Mouse (Mus musculus) urinary bladder, postnatal 10 days (tissue): ENCODE data around the gene Cnmd.

ENCODE experiments used
- DNase-seq: peaks from one replicate; pipeline ENCODE4 v3.0.0; 2022; ENCODE audit warnings: low spot score

Cnmd gene

DNA sequence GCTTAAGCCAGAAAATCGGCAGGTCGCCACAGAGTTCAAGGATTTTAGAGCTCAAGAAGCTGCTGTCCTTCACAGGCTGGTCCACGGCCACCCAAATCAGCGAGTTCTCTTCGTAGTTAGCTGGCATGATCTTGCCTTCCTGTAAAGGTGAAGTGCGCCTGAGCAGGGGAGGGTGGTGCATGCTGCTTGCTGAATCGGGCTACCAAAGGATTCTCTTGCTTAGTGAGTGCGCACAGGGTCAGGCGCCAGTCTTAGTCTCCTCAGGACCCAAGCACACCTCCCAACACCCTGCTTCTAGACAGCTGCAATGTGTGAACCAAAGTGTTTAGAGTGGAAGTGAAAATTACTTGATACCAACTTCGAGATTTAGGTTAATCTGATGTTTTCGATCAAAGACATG, 16.6 kb downstream of the Cnmd start:
- no peak for DNase-seq

DNA sequence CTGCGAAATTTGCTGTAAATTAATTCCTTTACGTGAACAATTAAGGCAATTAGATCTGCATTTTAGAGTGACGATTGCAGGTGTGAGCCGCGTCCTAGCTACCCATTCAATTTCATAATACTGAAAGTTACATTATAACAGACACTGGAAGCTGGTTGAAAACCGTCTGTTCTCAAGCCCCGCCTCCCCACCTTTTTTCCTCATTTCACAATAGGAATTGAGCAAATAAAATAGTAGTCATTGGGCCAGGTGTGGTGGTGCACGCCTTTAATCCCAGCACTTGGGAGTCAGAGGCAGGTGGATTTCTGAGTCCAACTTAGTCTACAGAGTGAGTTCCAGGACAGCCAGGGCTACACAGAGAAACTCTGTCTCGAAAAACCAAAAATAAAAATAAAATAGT, 19.9 kb downstream of the Cnmd start:
- no peak for DNase-seq

DNA sequence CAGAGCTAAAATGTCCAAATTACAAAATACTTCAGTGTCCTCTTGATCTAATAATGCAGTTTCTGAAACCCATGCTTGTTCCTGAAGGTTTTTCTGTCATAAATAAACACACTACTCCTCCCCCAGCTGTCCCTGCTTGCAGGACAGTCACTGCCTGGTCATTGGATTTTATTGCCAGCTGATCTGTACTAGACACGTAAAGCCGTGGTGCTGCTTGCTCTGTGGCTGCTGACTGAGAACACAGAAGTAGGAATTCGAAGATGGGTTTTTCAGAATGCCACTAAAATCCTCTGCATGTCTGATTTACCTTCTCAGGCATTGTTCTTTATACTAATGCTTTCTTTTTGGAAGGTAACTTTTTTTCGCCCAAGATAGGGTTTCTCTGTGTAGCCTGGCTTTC, 25.2 kb downstream of the Cnmd start:
- DNase-seq = no peak

DNA sequence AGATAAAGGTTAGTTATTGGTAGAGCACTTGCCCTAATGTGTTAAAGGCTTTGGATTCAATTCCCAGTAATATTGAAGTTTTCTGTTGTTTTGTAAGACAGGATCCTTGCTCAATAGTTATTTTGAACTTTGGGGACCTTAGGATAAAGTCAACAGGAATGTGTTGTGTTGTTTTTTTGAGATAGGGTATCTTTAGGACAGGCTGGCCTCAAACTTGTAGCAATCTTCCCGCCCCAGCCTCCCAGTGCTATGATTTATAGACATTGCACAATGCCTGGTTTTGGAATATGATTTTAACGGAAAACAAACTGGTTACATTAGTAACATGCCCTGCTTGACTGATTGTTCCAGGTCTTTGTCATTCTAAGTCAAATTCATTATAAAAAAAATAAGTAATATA, 28.8 kb downstream of the Cnmd start:
- DNase-seq = no peak

DNA sequence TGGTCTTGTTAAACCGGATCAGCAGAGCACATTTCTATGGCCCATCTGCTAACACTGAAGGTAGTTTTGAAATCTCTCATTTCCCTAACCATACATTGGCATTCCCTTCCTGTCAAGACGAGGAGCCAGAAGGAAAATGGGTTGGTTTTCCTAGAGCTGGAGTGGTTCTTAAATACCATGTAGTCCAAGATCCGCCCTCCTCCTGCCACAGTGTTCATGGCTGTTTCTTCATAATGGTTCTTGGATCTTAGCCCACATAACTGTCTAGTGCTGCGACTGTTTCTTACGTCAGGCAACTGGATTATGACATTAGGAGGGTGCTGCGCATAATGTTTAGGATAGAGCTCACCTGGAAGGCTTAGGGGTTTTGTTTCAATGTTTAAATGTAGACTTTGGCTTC, 29.6 kb downstream of the Cnmd start:
- no peak for DNase-seq

DNA sequence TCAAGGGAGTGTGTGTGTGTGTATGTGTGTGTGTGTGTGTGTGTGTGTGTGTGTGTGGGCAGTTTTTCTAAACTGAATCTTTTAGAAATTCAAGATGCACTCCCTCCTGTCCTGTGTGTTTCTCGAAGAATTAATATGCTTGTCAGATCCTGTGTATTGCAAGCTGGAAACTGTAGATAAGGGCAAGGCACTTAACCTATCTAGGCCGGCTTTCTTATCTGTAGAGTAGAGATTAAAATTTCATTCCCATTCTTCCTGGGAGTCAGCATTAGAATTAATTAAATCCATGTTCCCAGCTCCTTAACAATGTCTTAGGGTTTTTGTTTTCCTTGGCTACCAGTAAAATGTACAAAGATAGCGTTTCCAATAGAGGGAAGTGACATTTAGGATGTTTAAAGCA, 40.8 kb downstream of the Cnmd start:
- DNase-seq = no peak

DNA sequence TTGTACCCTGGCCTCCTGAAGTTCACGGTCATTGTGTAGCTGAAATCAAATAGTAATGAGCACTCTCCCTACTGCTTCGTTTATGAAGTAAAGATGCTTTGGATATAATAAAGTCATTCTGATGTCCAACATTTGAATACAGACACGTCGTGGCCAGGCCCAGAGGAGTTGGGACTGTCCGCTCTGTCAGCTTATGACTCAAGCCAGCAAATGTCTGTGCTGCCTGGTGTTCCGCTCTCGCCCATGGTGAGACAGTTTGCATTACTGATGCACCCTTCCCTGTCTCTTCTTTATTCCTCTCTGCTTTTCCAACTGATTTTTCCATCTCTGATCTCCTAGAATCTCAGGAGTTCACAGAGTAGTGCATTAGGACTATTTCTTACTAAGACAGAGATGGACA, 42.2 kb downstream of the Cnmd start:
- DNase-seq = no peak

DNA sequence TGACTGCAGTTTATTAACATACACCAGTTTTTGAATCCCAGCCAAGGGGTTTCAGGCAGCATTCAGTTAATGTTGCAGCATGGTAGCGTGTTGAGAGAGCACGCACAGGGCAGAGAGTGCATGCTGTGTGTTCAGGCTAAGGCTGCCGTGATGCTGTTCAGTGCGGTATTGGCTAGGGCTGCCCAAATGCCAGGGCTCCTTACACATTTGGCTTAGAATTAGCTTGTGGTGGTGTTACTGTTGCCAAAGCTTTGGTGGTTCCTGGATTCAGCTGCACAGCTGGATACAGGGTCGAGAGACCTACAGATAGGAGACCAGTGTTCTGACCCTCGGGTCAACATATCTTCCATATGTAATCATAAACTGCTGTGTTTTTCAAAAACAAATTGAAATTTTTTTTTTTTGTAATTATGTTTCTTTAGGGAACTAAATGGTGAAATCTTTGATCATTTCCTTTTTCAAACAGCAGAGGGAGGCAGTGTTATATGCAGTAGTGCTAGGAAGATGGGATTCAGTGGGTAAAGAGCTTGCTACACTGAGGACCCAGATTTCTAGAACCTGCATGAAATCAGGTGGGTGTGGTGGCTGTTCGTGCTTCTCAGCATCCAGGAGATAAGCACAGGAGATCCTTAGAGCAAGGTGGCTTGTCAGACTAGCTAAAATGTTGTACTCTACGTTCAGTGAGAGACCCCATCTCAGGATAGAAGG, 44.7 kb downstream of the Cnmd start:
- no peak for DNase-seq

DNA sequence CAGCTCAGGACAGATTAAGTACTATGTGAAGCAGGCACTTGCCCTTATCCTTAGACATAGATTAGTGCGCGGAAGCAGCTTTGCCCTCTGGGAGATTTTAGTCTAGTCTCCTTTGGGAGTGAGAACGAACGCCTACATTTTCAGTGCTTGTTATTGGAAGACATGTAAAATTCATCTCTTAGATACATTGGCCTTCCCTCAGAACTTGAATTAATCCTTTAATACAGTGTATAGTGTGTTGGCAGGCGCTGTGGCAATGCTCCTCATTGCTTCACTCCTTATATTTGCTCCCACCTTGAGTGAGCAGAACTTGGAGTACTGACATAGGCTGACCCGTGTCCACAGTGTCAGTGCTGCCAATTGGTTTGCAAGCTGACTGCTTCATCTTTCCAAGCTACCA, 53.7 kb downstream of the Cnmd start:
- no peak for DNase-seq

DNA sequence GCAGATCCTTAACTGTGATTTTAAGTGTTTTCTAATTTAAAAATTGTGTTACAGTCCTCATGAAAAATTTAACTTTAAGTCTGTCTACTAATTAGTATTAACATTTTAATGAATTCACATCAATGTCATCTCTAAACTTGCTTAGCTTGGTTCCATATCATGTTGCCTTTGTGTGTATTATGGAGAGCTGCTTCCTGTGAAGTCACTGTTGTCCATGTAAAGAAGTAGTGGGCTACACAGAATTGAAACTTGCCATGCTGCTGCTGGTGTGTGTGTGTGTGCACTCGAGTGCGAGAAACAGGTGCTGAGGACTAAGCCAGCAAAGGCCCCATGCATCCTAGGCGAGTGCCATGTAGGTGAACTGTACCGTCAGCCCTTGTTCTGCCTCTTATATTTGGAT, 54.6 kb downstream of the Cnmd start:
- DNase-seq = no peak

DNA sequence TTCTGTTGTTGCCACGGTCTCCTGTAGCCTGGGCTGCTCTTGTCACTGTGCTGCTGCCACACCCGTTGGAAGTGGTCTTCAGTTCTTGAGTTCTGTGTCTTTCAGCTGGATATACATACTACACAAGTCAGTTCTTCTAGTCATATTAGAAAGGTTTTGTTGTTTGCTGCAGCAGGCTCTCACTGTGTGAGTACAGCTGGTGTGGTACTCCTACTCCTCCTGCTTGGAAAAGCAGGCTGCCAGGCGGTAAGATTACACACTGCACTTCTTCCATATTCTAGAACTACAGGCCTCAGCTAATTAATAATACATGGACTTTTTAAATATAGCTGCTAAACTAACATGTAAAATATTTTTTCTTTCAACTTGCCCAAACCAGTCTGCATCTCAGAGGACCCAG, 55.1 kb downstream of the Cnmd start:
- no peak for DNase-seq

DNA sequence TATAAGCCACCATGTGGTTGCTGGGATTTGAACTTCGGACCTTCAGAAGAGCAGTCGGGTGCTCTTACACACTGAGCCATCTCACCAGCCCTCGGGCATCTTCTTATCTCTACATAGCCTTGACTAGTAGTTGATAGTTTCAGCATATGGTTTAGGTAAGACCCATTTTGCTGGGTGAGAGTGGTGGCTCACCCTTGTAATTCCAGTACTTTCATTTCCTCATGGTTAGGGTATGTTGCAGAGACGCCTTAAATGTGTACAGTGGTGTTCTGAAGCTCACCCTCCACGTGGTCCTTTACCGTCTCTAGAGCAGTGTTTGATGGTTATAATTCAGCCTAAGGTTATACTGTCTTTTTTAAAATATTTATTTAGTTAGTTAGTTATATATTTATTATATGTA, 55.6 kb downstream of the Cnmd start:
- no peak for DNase-seq

DNA sequence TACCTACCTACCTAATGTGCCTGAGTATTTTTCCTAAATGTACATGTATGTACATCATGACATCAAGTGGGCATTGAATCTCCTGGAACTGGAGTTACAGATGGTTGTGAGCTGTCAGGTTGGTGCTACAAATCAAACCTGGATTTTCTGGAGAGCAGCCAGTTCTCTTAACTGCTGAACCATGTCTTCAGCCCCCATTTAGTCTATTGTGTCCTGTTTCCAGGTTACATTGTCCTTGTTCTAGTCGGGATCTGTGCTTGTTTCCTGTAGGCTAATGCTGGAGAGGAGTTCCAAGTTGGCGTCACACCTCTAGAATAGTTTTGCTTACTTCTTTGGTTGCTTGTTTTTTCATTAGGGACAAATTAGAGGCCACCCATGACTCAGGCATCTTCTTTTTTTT, 56.1 kb downstream of the Cnmd start:
- DNase-seq = no peak

DNA sequence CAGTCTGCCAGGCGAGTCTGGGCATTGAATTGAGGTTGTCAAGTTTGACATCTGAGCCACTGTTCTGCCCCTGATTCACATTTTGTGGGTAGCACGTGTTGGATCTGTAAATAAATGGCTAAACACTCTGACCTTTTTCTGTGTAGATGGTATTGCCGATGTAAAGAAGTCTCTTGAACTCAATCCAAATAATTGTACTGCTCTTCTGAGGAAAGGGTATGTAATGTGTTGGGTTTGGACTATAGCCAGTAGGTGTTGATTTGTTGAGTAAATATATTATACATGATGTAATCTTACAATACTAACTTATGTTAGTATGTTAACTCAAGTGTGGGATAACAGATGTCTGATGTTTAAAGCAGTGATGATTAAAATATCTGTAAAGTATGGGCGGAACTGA, 65.4 kb downstream of the Cnmd start:
- DNase-seq = no peak

DNA sequence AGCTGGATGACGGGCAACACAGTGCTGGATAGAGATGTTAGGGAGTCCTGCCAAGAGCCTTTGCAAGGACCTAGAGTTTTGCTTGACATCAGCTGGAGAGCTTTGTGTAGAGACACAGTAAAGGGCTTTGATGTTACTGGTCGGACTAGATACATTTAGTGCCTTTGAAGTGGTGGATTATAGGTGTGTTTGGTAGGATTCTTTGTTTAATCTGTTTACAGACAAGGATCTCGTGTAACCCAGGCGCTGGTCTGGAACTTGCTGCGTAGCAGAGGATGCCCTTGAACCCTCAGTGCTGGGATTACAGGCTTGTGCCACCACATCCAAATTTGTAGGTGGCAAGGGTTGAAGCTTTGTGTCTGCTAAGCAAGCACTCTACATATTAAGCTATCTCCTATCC, 67.9 kb downstream of the Cnmd start:
- no peak for DNase-seq

DNA sequence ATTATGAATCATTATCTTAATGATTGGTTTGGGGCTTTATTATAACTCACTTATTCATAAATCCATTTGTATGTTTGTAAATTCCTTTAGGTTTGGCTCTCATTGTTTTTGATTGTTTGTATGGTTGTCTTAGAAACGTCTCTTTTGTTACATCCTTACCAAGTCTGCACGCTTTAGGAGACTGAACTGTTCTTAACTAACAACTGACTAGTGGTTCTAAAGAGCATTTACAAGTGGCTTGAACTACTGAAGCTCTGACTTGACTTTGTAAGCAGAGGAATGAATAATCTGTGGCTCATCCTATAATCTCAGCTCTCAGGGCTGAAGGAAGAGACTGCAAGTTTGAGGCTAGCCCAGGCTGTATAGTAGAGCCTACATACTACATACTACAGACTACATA, 70.4 kb downstream of the Cnmd start:
- no peak for DNase-seq

DNA sequence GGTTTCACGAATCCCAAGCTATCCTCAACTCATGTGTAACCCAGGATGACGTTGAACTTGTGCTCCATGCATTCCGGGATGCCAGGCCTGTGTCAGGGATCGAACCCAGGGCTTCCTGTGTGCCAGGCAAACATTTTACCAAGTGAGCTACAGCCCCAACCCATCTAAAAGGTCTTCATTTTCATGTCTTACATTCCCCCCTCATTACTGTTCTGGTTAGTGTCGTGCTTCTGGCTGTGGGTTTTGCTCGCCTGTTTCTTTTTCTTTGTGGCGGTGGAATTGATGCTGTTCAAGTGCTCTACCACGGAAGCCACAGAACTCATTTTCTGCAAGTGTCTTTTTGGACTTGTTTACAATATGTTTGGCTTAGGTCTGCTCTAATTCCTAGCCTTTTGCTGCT, 71.1 kb downstream of the Cnmd start:
- DNase-seq = no peak

DNA sequence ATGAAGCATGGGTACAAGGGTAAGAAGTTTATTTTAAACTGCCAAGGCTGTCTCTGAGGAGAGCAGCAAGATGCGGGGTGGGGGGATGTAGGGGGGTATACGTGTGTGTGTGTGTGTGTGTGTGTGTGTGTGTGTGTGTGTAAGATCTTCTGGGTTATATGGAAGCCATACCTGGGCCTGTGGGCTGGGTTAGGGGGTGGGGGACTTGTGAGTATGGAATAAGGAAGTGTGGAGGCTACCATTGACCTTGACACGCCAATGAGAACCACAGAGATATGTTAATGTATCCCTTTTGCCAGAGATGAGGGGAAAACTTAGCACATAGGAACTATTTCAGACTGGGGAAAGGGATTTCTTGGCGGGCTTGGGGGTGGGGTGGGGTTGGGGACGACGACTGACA, 72.6 kb downstream of the Cnmd start:
- no peak for DNase-seq

DNA sequence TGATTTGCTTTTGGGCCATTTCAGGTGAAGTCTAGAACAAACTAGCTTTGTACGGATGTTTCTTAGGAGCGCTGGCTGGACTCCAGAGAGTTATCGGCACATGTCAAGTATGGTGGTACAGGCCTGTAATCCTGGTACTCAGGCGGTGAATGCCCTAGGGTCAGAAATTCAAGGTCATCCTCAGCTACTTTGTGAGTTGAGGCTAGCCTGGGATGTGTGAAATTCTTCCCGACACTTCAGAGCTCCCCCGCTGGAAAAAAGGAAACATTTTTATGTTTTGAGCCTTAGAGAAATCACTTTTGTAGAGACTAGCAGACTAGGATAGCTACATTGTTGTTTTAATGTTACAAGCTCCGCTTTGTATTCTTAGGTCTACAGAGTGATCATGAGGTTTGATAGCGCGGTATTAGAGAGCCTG, 73.4 kb downstream of the Cnmd start:
- no peak for DNase-seq

DNA sequence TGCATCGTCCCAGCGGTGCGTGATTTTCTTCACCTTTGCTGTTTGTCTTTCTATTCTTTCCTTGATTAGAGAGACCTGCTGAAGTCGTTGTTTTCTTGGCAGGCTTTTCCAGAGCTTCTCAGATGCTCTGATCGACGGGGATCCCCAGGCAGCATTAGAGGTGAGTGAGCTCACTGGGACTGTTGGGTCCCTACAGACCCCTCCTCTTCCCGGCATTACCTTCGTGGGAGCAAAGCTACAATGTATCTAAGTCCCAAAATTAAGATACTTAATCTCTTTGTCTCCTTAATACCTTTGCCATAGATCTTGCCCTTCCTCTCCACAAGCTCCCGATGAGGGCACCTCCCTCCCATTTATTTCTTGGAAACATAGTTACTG, 74.1 kb downstream of the Cnmd start:
- no peak for DNase-seq
